Mouse (Mus musculus): ENCODE results near the gene Srl.

DNA sequence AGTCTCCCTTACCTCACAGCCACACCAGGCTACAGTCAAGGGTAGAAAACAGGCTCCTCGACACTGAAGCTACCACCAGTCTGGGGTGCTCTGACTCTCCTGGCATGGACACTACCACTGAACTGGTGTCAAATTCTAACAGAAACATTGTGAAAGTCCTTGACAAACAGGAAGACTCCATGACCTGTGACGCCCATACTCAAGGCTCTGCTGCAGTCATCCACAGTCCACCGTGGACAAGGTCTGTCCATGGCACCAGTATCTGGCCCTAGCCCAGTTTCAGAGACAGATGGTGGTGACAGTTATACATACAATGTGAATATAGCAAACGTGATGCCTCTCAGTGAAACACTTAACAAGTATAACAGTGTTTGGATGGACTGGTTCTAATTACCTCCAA lies 109.8 kb downstream of the Srl start:
- TF ChIP-seq E2F4 (IDR thresholded peaks at IDR 0.05; ENCODE audit: insufficient replicate concordance, low read depth, low read length) (no peak), ZNF384 (IDR thresholded peaks at IDR 0.05; ENCODE audit: low read depth, low read length) (no peak), MAX (IDR thresholded peaks at IDR 0.05; ENCODE audit: low read length) (no peak), CTCF (conservative IDR thresholded peaks at IDR 0.05 in 1 of 2, IDR thresholded peaks at IDR 0.05 in 1 of 2; ENCODE audit: low read depth in 2 of 2, low read length in 2 of 2) (no peak), ELF1 (IDR thresholded peaks at IDR 0.05; ENCODE audit: low read depth, low read length) (no peak), POLR2A (IDR thresholded peaks at IDR 0.05; ENCODE audit: low read depth, low read length) (no peak), EP300 (IDR thresholded peaks at IDR 0.05; ENCODE audit: low read length) (no peak), NELFE (IDR thresholded peaks at IDR 0.05; ENCODE audit: low read depth, low read length) (no peak), SMC3 (IDR thresholded peaks at IDR 0.05; ENCODE audit: low read depth, low read length) (no peak), USF1 (IDR thresholded peaks at IDR 0.05; ENCODE audit: low read depth, low read length) (no peak)
